Mouse (Mus musculus) monocyte, adult 5-6 weeks (primary cell): ENCODE measurements around the gene 1600014C10Rik. TPM values are rescaled to one million over a fixed set of nuclear protein-coding genes. Genes with fewer than 3 reads are reported as not detected.
A peak's percentile ranks its signal among the peaks of the same experiment; 100 is the strongest.

Experiments used
- ATAC-seq: fragments of 153-309, 156-312 bp; replicated peaks from 2 replicates; pipeline ENCODE4 v1.8.0; 2017; ENCODE audit warnings: mild to moderate bottlenecking; ENCODE audit not compliant: low TSS enrichment, insufficient number of reproducible peaks, severe bottlenecking, poor library complexity, low FRiP score
- total RNA-seq: library from RNA; stranded (forward); fragments of 200-1000, 200-491, 200-594 nt; gene quantifications from 3 replicates; pipeline ENCODE4 v1.2.3, GENCODE M21; 2017

1600014C10Rik gene
- total RNA-seq, 1 experiment from 2014 or later: 15.0 TPM

DNA sequence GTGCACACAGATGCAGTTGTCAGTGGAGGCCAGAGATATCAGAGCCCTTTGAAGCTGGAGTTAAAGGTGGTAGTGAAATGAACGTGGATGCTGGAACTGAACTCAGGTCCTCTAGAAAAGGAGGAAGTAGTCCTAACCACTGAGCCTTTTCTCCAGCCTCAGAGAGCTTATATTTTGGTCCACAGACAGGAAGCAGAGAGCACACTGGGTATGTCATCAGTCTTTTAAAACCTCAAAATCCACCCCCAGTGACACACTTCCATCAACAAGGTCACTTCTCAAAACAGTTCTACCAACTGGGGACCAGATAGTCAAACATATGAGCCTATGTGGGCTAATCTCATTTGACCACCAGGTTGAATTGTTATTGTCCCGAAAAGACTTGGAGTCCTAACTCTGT lies 1.7 kb upstream of the 1600014C10Rik start:
- 0 out of 2 replicates have a peak, but pooled peaks have one; percentile 15 for ATAC-seq

GRCm38 (mm10) chr7:38182596-38182961 lies 438 bp upstream of the 1600014C10Rik start:
- ATAC-seq: peak; percentile 48

- peak; percentile 61 for ATAC-seq
Observed at GRCm38 (mm10) chr7:38183709-38184417, 846 bp downstream of the 1600014C10Rik start.

DNA sequence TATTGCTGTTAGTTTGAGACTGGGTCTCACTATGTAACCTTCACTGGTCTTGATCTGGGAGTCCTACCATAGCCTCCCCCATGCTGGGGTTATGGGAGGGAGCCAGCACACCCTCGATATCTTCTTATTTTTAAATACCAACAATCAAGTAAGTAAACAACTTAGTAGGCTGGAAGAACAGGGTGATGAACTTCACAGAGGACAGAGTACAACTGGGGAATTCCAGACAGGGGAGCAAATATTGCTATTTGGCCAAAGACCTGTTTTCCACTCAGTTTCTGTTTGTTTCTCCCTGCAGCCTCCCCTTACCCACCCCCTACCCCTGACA lies 1.4 kb downstream of the 1600014C10Rik start:
- no peak for ATAC-seq

- no peak for ATAC-seq
Observed at GRCm38 (mm10) chr7:38184786-38185185, 1.8 kb downstream of the 1600014C10Rik start.

DNA sequence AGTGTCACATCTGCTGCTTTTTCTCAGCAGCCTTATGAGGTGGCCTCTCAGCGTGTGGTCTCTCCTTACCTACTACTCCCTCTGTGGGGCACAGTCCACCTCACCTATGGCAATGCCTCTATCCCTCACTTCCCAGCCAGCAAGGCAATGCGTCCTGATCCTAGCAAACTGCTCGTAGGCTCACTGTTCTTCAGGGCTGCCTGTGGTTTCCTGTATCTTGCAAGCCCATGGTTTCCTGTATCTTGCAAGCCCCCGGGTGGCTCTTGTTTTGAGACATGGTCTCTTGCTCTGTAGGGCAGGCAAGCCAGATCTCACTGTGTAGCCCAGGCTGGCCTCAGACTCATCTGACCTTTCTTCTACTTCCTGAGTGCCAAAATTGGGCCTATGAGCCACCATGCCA lies 3.8 kb downstream of the 1600014C10Rik start:
- no peak for ATAC-seq

GRCm38 (mm10) chr7:38187796-38188195 lies 4.8 kb downstream of the 1600014C10Rik start:
- no peak for ATAC-seq

- ATAC-seq: no peak
Observed at GRCm38 (mm10) chr7:38188281-38189075, 5.5 kb downstream of the 1600014C10Rik start.

DNA sequence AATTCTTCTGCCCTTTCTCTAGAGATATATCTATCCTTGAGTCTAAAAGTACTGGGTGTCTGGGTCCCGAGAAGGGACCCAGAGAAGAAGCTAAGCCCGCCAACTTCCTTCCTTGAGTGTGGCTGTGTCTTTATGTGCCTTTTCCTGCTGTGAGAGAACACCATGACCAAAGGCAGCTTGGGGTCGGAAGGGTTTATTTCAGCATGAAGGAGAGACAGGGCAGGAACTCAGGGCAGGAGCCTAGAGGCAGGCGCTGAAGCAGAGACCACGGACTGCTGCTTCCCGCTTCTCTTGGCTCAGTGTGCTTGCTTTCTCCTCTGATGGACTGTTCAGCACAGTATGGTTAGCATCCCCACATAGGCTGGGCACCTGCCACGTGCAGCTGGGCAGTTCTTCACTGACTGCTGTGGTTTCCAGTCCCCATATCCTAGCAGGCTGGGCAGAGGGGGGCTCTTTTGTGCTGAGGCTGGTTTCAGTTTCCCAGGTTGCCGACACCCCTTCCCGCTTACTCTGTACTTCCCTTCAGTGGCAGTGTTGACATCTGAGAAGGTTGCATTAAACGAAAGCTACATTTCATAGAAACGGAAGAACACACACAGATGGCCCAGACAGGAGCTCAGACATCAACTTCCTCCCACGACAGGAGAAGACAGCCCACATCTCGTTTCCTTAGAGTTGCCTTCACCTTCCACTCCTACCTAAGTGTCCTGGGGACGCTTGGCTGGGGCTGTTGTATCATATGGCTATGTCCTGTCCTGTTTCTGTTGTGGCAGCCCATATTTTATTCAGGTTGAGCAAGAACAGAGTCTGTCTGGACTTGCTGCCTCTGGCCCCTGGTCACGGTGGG lies 6.3 kb downstream of the 1600014C10Rik start:
- peak; percentile 76 for ATAC-seq

DNA sequence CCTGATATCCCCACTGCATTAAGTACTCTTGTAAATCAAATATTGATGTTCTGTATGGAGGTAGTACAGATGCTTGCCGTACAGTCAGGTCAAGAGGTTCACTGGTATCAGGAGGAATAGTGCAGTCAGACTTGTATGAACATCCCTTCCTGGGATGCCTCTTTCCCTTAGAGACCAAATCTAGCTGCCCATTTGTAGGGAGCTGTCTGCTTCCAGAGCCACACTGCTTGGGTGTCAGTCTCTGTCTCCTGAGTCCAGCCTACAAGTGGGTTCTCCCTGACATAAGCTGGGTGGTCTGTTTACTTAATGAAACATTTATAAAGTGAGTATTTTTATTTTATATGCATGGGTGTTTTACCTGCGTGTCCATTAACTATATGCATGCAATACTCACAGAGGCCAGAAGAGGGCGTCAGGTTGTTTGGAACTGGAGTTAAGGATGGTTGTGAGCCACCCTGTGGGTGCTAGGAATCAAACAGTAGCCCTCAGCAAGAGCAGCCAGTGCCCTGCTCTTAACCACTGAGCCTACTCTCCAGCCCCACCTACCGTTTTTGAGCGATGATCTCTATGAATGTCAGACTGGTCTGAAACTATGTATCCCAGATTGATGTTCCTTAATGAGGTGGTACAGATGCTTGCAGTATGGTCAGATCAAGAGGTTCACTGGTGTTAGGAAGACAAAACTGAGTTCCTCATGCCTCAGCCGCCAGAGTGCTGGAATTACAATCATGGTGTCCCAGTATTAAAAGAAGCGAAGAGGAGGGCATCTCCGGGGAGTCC lies 7.2 kb downstream of the 1600014C10Rik start:
- ATAC-seq: no peak

GRCm38 (mm10) chr7:38191146-38191545 lies 8.1 kb downstream of the 1600014C10Rik start:
- no peak for ATAC-seq

DNA sequence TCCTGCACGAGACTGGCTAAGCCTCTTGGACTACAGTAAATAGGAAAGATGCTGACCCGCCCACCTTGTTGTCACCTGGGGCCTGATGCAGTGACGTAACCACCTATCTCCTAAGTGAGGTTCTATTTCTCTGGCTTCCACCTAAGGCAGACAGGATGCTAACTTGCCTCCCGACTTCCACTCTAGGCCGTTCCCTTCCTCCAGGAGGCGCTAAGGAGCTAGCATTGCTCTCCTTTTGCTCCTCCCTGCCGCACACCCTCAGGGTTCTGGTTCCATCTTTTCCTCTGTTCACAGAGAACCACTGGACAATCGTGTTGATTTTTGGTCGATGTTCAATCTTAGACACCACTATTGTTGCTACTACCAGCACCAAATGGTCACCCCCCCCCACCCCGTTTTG lies 8.6 kb downstream of the 1600014C10Rik start:
- no peak for ATAC-seq

- no peak for ATAC-seq
Observed at GRCm38 (mm10) chr7:38199907-38200605, 17.0 kb downstream of the 1600014C10Rik start.

DNA sequence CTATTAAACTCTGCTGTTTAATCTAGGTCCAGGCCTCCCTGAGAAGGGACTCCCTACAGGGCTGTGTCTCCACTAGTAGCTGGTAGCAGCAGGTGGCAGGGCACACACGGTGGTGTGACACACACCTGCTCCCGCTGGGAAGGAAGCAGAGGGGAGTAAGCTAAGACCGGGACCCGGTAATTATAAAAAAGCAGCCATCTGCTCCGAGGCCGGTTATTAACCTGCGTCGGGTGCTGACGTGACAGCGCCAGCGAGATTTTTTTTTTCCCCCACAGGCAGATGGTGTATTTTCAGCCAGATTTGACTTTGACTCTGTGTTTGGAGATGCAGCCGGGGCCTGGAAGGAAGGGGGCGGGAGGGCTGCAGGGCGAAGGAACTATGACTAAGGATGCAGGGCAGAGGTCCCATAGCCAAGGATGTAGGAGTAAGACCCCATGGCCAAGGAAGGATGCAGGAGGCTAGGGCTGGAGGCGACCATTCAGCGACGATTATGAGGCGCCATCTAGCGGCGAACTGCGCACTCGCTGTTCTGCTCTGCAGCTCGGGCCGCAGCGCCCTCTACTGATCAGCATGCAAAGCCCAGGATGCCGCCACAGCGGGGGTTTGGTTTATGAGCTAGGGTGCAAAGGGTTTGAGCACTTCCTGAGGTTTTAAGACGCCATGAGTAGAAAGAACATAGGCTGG lies 17.7 kb downstream of the 1600014C10Rik start:
- ATAC-seq: peak; percentile 97

- ATAC-seq: no peak
Observed at GRCm38 (mm10) chr7:38201290-38201658, 18.3 kb downstream of the 1600014C10Rik start.

- no peak for ATAC-seq
Observed at GRCm38 (mm10) chr7:38204314-38204713, 21.3 kb downstream of the 1600014C10Rik start.

GRCm38 (mm10) chr7:38205801-38206200 lies 22.8 kb downstream of the 1600014C10Rik start:
- no peak for ATAC-seq

DNA sequence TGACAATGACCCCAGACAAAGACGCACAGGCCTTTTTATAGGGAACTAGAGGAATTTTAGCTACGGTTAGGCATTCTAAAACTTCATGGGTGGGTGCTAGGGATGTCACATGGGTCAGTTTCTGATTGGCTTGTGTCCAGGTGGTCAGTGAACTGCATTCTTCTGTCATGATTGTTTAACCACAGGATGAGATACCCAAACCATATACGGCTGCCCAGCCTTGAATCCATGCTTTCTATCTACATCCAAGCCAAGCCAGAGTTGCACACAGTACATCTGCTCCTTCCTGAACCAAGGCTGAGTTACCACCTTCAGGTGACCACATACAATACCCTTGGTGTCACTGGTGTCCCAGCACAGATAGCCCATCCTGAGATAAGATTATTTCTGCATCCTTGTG lies 23.5 kb downstream of the 1600014C10Rik start:
- ATAC-seq: no peak
